Mouse (Mus musculus) MEL (cell line): ENCODE measurements around the gene Psg25.

Experiments
- CTCF ChIP-seq, 3 experiments: IDR thresholded peaks in 2 of 3; conservative IDR thresholded peaks in 1 of 3; 2 replicates each; pipeline ENCODE4 v1.5.1; 2011 to 2012; ENCODE audit warnings: low read length in 3 of 3, low read depth in 2 of 3, mild to moderate bottlenecking in 2 of 3, improper control_type of control experiment in 1 of 3, inconsistent platforms in 1 of 3, mixed read lengths in 1 of 3, moderate library complexity in 1 of 3; ENCODE audit not compliant: control insufficient read depth in 1 of 3, insufficient read depth in 1 of 3, poor library complexity in 1 of 3, severe bottlenecking in 1 of 3
- EP300 ChIP-seq, 2 experiments: IDR thresholded peaks; 2 replicates each; pipeline ENCODE4 v1.6.1; 2011; ENCODE audit warnings: improper control_type of control experiment in 2 of 2, low read length in 2 of 2, low read depth in 1 of 2, mild to moderate bottlenecking in 1 of 2
- TAL1 ChIP-seq: IDR thresholded peaks from 2 replicates; pipeline ENCODE4 v1.6.1; 2012; ENCODE audit warnings: mild to moderate bottlenecking, inconsistent platforms, low read length, moderate library complexity, mixed read lengths

DNA sequence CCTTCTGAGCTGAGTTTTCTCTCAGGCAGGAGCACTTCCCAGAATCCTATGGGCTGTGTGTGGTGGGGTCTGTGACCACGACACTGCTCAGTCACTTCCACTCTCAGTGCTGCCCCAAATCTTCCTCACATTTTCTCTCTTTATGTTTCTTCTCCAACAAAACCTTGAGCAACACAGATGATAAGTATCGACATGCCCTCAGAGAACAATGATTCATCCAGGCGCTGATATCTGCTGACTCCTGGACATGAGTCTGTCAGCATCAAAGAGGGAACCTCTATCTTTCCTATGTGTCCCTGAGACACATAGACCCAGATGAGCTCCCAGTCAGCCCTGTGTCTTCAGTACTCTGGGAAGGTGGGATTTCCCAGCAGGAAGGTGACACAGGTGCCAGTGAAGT lies 35.1 kb upstream of the Psg25 start, which contains the start of gene Psg27:
- no peak for TF ChIP-seq EP300 (IDR thresholded peaks at IDR 0.05; ENCODE audit: low read depth in 1 of 2, low read length in 2 of 2)
- TF ChIP-seq TAL1 = no peak
- no peak for TF ChIP-seq CTCF (IDR thresholded peaks at IDR 0.05 in 2 of 3, conservative IDR thresholded peaks at IDR 0.05 in 1 of 3; ENCODE audit: control insufficient read depth in 1 of 3, insufficient read depth in 1 of 3, low read depth in 2 of 3, low read length in 3 of 3, poor library complexity in 1 of 3, severe bottlenecking in 1 of 3)
